Mouse (Mus musculus): ENCODE measurements around the gene Reep6.

Reep6 gene

GRCm38 (mm10) chr10:80329273-80330081, at the start of gene Reep6, which contains the start of gene Pcsk4:
Gene Reep6, plus strand, starts transcription at chr10:80329953.
Gene Pcsk4, minus strand, starts transcription at chr10:80329498.
- DNase-seq (ENCODE audit: low spot score in 2 of 2), result peak; percentile 95 to 97

DNA sequence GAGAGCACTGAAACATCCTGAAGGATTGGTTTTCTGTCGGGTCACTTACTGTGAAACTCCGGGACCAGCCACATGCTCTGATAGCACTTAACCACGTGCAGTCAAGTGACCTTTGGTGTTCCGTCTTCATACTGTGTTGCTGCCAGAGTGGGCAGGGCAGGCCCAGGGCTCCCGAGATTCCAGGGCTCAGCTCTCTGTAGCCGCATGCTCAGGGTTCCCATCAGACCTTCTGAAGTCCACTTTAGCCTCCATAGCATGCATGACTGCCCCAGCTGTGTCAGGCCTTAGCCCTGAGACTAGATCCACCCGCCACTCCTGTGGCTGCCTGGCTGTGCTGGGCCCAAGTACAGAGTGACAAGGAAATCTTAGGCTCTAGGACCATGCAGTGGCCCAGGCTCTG, 48.4 kb upstream of the Reep6 start:
- DNase-seq (ENCODE audit: low spot score in 2 of 2), result no peak

DNA sequence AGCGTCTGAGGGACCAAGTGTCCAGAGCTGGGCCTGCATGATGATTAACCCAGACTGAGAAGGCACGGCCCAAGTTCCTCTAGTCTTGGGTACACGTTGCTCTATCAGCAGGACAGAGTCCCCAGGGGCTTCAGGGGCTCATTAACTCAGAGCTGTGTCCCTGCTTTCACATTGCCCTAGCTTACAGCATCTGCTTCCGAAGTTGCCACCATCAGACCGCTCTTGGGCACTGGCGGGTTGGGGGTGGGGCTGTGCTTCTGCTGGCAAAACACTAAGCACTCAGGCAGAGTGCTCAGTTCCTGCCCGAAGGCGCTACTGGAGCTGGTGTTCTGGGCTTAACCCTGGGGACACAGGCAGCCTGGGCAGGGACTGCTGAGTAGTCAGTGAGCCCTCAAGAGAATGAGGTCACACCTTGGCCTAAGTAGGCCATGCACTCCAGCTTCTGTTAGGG, 47.8 kb upstream of the Reep6 start:
- no peak for DNase-seq (ENCODE audit: low spot score in 2 of 2)

DNA sequence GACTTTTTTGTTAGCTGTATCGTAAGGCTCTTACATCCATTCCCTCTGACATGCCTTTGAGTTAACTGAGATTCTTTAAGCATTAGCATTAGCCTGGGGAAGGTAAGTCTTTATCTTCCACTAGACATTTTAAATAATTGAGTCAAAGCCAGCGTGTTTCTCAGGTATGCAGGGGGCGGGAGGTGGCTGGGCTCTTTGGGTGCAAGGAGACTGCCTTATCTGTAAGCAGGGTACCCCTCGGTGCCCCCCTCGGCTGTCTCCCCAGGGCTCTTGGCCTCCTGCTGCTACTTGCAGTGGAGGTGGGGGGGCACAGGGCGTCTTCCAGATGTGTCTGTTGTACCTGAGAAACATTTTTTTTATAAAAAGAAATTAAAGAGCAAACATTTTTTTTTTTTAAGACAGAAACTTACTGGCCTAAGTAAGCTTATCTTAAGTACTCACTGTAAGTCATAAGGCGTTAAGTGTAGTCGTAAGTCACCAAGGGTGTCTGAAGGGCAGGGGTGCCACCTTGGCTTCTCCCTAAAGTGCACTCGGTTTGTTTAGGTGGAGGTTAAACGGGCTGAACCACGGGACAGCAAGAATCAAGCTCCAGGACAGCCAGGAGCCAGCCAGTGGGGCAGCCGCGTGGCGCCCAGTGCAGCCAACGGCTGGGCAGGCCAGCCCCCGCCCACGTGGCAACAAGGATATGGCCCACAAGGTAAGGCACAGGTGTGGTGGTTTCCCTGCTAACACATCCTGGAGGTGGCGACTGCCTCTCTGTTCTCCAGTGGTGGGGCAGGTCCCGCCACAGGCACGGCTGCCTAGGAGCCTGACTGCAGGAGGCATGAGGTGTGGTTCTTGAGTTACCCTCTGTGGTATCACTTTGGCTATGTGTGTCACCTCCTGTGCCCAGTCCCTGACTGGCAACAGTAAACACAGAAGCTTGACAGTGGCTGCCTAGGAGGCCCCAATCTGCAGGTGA, 47.0 kb upstream of the Reep6 start:
- DNase-seq (ENCODE audit: low spot score in 2 of 2), result no peak

- no peak for DNase-seq (ENCODE audit: low spot score in 2 of 2)
Observed at GRCm38 (mm10) chr10:80285222-80286070, 44.3 kb upstream of the Reep6 start.

DNA sequence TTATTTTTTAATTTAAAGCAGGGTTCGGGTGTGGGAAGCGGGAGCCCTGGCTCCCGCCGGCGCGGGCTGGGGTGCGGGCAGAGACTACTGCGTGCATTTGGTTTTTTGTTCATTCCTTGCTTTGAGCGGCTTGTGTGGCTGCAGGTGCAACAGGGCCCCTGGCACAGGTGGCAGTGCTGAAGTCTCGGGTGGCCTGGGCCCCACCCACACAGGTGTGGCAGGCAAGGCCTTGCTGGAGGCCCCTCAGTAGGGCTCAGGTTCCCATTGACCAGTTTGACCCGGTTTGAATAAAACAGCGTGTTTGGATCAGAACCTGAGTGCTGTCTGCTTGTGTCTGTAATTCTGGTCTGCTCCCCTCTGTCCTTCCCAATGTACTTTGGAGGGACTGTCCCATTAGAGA, 41.7 kb upstream of the Reep6 start:
- DNase-seq (ENCODE audit: low spot score in 2 of 2), result no peak

- DNase-seq (ENCODE audit: low spot score in 2 of 2), result no peak
Observed at GRCm38 (mm10) chr10:80288657-80289056, 41.1 kb upstream of the Reep6 start.

- peak; percentile 88 to 96 for DNase-seq (ENCODE audit: low spot score in 2 of 2)
Observed at GRCm38 (mm10) chr10:80292251-80293146, 37.3 kb upstream of the Reep6 start, which contains the start of gene Rps15. Gene Rps15, plus strand, starts transcription at chr10:80292453.

- no peak for DNase-seq (ENCODE audit: low spot score in 2 of 2)
Observed at GRCm38 (mm10) chr10:80293325-80293724, 36.4 kb upstream of the Reep6 start.

- no peak for DNase-seq (ENCODE audit: low spot score in 2 of 2)
Observed at GRCm38 (mm10) chr10:80294311-80294710, 35.4 kb upstream of the Reep6 start.

- no peak for DNase-seq (ENCODE audit: low spot score in 2 of 2)
Observed at GRCm38 (mm10) chr10:80294788-80295303, 34.9 kb upstream of the Reep6 start.

GRCm38 (mm10) chr10:80295618-80296425, 33.9 kb upstream of the Reep6 start, which contains the start of gene Apc2:
Gene Apc2, plus strand, starts transcription at chr10:80295977.
- peak in 1 of 2 experiments; percentile 64 for DNase-seq (ENCODE audit: low spot score in 2 of 2)

DNA sequence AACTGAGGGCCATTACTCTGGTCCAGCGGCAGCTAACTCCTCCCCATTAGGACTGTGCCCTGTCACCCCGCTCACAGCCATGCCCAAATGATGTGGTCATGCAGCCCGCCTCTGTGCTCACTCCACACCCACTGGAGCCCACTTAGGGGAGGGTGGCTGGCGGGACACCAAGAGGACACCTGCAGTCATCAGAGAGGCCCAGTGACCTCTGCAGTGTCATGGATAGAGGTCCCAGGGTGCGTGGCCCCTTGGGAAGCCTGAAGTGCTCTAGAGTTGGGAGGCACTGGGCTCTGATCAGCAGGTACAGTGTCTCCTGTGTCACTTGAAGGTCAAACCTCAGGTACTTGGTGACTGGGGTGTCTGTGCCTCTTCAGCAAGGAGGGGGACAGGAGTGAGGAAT, 32.9 kb upstream of the Reep6 start:
- DNase-seq (ENCODE audit: low spot score in 2 of 2), result no peak

DNA sequence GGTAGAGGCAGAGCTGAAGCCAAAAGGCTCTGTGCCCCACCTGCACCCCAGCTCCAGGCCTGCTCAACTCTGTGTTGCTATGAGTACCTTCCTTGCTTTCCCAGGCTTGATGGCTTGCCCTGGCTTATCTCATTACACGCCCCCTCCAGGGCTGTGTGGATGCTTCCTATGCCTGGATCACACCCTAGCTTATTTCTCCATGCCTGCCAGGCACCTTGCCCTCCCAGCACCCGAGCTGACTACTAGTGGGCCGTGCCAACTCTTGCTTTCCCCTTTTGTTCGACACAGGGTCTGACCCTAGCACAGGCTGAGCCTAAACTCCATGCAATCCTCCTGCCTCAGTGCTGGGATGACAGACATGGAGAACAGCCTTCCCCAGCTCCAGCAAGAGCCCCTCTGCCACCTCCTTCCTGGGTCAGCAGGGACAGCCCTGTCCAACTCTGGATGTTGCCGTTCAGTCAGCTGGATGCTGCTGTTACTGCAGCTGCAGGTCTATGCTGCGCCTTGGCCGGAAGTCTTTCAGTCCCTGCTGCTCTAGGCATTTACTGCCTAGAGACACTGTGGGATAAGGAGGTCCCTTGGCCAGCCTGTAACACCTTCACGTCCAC, 32.1 kb upstream of the Reep6 start:
- no peak for DNase-seq (ENCODE audit: low spot score in 2 of 2)

GRCm38 (mm10) chr10:80298571-80299281, 31.0 kb upstream of the Reep6 start:
- peak; percentile 94 to 95 for DNase-seq (ENCODE audit: low spot score in 2 of 2)

GRCm38 (mm10) chr10:80299301-80299700, 30.5 kb upstream of the Reep6 start:
- no peak for DNase-seq (ENCODE audit: low spot score in 2 of 2)

GRCm38 (mm10) chr10:80299824-80300223, 29.9 kb upstream of the Reep6 start:
- DNase-seq (ENCODE audit: low spot score in 2 of 2), result no peak

DNA sequence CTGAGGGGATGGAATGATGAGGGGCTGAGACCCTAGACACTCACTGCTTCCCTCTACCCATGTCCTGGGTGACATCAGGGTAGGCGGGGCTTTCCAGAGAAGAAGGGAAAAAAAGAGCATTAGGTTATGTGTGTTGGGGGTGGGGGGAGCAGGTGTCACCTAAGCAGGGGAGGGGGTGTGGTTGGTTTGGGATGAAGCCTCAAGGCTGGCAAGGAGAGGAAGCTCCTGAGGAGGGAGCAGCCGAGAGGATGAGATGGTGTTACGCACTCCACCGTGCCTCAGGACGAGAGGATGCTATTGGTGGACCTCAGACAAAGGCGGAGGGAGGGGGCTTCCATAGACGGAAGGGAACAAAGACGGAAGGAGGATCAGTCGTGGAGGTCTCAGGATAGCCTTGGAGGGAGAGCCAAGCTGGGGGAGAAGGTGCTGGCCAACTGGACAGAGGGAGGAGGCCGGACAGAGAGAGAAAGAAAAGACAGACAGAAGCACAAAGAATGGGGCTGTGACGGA, 29.0 kb upstream of the Reep6 start:
- peak in 1 of 2 experiments; percentile 68 for DNase-seq (ENCODE audit: low spot score in 2 of 2)

Measured in cerebellum, postnatal 4 days (tissue).